Mouse (Mus musculus): ENCODE measurements around the gene Evc2.

Gene Evc2

DNA sequence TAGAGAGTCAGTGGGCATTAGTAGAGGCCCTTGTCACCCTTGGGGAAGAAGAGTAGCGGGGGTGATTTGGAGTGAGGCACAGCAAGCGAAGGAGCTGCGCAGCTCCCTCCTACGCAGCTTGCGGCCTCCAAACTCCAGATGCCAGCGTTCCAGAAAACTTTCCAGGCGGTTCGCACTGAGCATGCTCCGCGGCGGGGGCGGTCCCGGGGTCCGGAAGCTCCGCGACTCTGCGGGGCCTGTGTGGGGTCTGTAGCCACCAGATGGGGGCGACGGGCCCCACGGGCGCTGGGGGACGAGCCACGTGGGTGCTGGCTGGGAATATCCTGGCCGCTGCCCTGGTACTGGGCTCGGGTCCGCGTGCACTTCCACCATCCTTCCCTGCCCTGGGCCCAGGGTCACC, at the start of gene Evc2:
Gene Evc2, plus strand, starts transcription at position 212 of the 400 bp plus-strand sequence.
- no peak for DNase-seq (ENCODE audit: low spot score in 2 of 2)

DNA sequence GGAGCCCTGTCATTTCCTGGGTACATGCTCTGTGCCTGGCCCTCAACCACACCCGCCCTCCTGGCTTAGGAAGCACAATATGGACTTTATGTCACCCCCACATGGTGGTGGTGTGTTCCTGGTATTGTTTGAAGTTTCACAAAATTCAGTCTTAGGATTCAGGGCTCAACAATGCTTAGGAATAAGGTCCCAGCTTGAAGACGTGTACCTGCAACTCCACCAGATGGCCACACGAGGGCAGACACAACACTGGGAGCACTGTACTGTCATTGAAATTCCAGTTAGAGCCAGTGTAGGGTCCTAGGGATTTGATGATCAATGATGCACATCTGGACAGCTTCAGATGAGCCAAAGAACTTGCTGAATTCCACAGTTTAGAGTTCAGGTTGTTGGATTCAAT, 49.1 kb upstream of the Evc2 start:
- DNase-seq (ENCODE audit: low spot score in 2 of 2) = peak in 1 of 2 experiments; percentile 33

DNA sequence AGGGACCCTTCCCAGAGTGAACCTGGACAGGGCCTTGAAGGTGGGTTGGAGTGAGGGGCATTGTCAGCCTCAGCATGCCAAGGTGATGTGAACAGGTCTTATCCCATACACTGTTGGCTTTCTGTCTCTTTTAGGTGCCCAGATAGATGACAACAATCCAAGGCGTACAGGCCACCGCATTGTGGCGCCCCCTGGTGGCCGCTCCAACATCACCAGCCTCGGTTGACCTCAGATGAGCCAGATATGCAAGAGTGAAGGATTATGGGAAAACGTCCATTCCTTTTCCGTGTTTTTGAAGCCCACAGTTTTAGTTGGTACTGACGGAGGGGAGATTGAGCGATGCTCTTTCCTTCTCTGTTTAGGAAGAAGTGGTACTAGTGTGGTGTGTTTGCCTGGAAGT, 47.3 kb upstream of the Evc2 start:
- DNase-seq (ENCODE audit: low spot score in 2 of 2) = peak in 1 of 2 experiments; percentile 25

DNA sequence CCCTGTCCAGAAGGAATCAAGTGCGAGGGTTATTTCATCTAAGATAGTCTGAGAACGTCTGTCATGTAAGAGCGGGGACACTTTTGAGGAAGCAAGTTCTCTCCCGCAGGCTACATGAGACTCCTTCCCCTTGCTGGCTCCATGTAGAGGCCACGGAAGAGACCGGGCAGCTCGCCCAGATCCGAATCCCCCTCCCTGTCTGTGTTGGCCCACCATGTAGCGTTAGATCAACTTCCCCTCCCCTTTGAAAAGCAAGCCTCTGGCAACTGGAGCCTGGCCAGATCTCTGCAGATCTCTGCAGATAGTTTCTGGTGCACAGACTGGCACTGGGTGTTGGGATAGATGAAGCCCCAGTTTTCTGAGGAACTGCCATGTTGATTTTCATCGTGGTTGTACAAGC, 41.6 kb upstream of the Evc2 start:
- DNase-seq (ENCODE audit: low spot score in 2 of 2) = no peak

DNA sequence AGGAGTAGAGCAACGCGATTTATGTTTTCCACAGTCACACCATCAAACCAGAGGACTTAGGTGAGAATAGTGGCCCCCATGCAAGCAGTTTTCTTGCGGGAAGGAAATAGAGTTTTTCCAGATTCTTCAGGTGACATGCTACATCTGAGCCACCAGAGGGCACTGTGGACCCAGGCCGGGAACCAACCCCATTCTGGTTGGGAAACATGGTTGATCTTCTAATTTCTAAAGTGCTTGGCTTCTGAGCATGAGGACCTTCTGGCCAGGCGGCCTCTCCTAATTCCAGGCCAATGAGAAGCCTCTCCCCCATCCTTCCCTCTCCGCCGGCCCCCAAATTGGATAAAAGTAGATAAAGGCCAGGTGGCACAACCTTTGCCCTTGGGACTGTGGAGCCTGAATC, 39.9 kb upstream of the Evc2 start:
- peak in 1 of 2 experiments; percentile 24 for DNase-seq (ENCODE audit: low spot score in 2 of 2)

DNA sequence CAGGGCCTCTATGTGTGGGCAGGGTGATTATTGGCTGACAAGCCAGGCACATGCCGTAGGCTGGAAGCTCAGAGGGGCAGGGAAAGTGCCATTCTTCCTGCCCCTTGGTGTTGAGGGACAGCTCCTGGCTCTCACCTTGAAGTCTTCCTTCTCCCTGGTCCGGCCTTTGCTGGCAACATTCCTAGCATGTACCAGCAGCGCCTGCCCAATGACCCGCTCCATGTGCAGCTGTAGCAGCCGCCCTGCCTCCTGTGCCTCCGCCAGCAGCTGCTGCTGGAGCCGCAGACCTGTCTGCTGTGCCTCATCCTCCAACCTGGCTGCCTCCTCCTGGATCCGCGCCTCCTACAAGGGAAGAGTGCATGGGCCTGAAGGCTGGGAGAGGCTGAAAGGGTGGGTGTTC, 28.3 kb upstream of the Evc2 start:
- no peak for DNase-seq (ENCODE audit: low spot score in 2 of 2)

DNA sequence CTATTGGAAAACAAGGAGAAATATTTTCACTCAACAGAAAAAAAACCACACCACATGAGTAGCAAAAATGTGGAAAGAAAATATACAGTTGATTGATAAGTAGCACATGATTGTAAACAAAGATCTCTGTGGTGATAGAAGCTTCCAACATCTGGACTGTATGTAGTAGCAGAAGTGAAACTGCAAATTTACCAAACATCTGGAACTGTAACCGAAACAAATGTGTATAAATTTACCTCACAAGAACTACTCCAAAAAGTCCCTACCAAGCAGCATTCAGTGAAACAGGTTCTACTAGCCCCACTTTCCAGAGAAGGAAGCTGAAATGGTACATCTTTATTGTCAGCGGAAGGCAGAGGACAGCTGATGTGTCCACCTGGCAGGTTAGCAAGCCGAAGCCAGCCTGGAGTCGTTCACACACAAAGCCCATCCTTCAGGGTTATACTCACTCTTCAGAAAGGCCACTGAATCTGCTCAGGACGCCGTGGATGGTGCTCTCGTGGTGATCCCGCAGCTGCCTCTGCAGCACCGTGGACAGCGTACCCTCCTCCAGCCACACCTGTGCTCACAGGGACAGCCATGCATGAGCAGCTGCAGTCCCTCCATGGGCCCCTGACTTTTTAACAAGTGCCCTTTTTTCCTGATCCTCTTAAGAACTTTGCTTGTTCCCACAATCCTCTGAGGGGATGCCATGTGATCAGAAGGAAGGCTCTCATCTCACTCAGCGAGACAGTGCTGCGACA, 25.1 kb upstream of the Evc2 start:
- DNase-seq (ENCODE audit: low spot score in 2 of 2) = no peak

DNA sequence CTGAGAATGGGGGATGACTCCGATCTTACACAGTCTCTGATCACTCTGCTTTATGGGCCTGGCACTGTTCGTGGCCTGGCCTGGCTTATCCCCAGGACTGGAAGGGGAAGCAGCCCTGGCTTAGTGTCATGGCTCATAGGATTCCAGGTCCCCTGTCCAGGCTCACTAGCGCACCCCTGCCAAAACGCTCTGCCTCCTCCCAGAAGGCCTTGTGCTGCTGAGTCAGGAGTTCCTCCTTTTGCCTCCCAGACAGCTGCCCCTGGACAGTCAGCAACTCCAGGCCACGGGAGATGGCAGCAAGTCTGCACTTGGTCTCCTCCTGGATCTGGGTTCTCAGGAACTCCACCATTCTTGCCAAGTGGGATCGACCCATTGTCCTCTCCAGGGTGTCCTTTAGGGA, 19.6 kb upstream of the Evc2 start:
- no peak for DNase-seq (ENCODE audit: low spot score in 2 of 2)

DNA sequence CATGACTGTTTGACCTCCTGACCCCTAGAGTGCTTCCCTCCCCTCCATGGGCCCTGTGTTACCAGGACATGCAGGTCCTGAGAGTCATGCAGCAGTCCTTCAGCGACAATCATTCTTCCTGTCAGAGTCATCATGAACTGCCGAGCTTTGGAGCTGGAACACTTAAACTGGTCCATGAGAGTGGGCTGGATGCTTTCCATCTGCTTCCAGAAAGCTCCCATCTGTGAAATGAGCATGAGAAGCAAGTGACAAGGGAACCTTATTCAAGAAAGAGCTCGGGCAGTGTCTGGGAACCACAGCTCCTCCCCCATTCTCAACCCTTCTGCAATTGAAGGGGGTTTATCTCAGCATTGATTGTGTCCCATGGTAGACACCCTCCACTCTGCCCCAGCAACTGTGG, 18.1 kb upstream of the Evc2 start:
- DNase-seq (ENCODE audit: low spot score in 2 of 2) = no peak

DNA sequence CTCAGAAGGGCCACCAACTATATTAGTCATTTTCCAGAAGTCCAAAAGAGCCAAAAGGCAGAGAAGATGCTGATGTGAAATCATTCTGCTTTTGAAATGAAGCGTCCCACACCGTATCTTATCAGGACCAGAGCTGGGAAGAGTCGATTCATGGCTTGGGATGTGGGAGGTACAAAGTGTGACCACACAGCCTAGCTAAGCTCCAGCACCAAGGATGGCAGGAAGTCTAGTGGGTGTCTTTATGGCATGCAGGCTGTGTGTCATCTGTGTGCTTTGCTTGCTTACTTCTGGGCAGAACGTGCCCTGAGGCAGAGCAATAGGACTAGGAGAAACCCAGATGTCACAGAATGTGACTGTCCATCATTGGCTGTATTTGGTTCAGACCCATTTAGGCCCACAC, 17.5 kb upstream of the Evc2 start:
- DNase-seq (ENCODE audit: low spot score in 2 of 2) = no peak

DNA sequence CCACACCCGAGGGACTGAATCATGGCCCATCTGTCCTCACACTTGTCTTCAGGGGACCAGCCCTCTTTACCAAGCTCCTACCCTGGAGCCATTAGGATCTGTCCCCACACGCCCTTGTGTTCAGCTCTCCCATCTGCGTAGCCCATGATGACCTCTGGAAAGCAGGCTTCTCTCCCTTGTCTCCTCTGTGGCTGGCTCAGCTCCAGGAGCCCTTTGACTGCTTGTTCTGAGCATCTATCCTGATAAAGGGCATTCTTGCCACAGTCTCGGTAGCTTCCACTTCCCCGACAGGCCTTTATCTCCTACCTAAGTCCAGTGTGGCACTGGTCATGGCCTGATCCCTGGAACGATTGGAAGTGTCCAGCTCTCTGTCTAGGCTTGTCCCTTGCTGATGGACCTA, 11.6 kb upstream of the Evc2 start:
- DNase-seq (ENCODE audit: low spot score in 2 of 2) = no peak

DNA sequence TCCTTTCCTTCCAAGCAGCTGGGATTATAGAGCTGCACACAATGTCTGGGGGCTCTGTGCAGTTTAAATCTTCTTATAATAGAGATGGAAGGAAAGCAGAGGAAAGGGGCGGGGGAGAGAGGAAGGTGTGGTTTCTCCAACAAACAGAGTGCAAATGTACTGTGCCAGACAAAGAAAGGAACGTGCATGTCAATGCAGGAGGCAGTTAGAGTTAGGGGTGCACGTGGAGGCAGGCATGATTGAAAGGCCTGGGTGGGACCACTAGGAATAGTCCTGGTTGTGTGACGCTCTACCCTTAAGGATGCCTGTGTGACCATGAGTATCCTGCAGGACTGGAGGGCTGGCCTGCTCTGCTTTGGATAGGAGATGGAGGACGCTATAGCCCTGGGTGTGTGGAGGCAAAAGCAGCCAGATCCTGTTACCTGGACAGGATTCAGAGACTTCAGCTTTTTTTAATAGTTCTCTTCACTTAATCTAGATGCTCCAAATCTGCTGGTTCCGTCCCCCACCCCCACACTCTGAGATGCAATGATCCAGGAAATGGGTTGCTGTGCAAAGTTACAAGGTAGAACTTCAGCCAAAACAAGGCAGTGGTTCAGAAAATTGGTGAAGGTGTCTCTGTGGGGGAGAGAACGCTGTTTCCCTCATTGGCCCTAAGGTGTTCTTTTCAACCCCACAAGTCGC, 7.7 kb upstream of the Evc2 start:
- DNase-seq (ENCODE audit: low spot score in 2 of 2) = no peak

DNA sequence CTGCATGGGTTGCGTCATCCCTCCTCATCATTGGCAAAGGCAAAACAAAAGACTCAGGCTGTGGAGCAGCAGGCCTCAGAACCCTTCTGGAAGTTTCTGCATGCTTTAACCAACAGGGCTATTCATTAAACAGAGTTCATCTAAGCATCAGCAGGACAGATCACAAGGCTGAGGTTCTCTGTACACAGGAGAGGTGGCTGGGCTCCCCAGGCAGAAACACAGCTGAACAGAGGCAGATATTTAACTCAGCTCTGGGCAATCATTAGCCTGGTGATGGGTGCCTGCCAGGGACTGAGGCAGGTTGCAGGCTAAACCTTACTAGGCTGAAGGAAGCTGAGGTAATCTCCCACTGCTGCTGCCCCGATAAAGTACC, 7.2 kb upstream of the Evc2 start:
- no peak for DNase-seq (ENCODE audit: low spot score in 2 of 2)

DNA sequence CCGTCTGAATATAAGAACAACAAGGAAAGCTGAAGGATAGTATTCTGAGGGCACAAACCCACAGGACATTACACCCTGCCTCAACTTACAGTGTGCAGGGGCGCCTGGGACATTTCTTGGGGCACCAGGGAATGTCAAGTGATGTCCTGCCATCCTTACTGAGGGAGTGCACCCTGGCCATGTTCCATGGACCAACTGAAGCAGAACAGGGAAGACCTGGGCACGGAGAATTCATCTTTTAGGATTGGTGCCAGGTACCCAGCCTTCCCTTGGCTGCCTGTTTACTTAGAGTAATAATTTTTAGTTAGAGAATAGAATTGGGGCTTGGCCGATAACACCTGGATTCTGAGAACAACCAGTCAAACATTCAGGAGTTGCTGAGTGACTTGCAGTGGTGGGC, 6.2 kb upstream of the Evc2 start:
- no peak for DNase-seq (ENCODE audit: low spot score in 2 of 2)

DNA sequence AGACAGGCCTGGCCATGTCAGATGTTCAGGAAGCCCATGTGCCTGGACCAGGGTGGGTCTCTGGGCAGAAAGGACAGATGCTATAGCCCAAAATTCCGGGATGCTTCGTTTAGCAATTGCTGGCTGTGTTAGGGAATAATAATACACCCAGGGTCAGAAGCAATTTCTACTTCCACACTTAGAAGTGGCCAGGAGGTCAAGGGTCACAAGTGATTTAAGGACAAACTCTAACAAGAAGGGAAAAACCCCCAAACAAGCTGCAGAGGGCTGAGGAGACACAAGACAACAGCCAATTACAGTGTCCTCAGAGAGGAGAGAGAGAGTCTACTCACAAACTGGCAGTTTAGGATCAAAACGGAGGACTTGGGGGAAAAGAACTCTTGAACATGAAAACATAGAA, 3.2 kb upstream of the Evc2 start:
- DNase-seq (ENCODE audit: low spot score in 2 of 2) = no peak

DNA sequence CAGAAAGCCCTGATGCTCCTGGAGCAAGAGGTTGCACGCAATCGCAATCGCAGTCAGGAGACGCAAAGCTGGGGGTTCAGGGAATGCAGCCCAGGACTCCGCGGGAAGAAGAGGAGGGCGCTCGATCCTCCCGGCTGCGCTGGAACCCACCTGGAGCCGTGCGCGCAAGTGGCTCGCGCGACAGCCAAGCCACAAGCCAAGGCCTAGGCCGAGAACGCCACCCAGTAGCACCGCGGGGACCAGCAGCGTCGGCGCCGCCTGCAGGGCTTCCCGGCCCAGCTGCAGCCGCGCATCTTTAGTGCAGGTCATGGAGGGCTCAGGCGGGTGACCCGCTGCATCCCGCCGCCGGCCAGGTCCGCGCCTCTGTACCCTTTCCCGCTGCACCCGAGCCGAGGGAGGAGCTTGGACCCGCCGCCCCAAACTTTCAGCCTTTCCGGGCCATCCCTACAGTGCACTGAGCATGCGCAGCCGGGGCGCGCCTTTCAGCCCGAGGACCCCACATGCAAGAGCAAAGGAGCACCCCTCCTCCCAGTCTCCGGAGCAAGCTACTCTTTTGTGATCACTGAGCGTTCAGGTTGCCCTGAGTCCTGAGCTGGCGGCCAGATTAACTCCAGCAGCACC, 1.7 kb upstream of the Evc2 start, which contains the start of gene Evc:
Gene Evc, minus strand, starts transcription at position 410 of the 621 bp plus-strand sequence.
- peak in 1 of 2 experiments; percentile 11 for DNase-seq (ENCODE audit: low spot score in 2 of 2)

DNA sequence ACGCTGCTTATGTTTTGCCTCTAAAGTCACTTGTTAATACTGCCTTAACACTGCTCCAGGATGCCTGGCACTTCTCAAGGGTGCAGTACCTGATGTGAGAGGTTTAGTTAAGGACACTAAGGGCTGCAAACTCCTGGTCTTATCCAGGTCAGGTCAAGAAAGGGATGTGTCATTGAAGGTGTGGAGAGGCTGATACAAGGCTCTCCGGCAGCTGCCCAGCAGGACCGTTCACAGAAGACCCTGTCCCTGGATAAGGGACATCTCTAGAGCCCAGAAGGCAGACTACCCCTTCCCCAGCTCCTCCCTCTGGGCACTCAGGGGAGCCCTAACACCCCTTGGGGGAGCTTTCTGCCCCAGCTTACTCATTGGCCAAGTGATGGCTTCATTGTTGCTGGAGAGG, 603 bp upstream of the Evc2 start:
- DNase-seq (ENCODE audit: low spot score in 2 of 2) = no peak

DNA sequence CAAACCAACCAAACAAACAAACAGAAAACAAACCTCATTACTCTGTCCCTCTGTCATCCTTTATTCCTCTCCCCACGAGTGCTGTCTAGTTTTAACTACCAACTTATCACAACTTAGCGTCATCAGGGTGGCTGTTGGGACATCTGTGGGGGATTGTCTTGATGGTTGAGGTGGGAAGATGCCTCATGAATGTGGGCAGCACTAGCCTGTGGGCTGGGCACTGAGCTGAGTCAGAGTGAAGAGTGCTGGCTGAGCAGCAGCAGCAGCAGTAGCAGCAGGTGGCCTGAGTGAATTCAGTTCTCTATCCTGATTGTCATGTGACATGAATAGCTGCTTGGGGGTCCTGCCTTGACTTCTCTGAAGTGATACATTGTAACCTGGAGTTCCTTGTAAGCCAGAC, 5.7 kb downstream of the Evc2 start:
- no peak for DNase-seq (ENCODE audit: low spot score in 2 of 2)

DNA sequence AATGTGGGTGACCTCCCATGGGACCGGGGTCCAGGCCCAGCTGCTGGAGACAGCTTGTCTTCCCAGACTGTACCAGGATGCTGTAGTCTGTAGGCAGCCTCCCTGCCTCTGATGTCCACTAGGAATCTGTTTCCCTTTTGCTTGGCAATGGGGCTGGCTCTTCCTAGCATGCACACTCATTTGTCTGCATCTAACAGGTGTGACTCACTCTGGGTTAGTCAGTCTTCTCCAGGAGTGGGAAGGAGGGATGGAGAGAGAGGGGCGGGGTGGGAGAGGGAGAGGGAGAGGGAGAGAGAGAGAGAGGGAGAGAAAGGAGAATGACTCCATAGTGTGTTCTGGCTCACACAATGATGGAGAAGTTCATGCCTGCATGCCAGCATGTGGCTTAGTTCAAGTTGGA, 13.5 kb downstream of the Evc2 start:
- DNase-seq (ENCODE audit: low spot score in 2 of 2) = no peak

DNA sequence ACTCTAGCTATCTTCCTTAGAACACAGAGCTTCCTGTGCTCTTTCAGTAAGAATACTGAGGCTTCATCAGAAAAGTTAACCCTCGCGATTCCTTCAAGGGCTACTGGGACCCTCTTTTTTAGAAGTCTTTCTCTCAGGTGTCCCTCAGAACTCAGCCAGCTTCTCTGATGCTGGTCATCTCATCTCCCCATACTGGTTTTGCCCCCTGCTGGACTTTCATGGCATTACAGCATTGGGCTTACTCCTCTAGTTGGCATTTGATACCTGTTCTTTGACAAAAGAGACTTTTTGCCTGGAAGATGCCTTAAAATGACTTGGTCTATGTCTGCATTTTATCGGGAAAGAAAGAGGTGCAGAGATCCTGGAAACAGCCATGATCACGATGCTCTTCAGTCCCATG, 16.1 kb downstream of the Evc2 start:
- DNase-seq (ENCODE audit: low spot score in 2 of 2) = peak in 1 of 2 experiments; percentile 49

DNA sequence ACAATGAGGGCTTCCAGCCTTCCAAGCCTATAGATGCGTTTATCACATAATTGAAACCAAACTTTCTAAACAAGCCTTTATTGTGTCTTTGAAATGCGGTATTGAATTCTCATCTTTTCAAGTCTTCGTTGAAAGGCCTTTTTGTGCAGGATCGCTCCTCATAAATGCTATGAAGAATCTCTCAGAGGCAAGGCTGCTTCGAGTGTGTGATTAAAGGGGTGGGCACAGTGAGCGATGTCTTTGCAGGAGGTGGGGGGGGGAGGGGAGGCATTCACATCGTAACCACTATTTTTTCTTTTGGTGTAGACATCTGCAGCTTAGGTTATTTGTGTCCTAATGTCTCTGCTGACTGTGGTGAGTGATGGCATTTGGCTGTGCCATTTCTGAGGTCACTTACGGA, 17.7 kb downstream of the Evc2 start:
- DNase-seq (ENCODE audit: low spot score in 2 of 2) = no peak

DNA sequence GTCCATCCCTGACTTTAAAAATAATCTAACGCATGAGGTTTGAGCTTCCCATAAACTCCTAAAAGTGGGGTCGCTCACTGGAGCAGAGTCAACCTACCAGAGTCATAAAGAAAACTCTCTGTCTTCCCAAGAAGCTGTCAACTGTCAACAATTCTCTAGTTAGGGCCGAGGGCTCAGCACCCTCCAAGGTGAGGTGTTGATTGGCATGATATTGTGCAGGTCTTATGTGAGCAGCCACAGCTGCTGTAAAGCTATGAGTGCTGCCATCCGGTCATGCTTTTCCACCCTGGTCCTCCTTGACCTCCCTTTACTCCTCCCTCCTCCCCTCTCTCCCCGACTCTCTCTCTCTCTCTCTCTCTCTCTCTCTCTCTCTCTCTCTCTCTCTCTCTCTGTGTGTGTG, 24.3 kb downstream of the Evc2 start:
- no peak for DNase-seq (ENCODE audit: low spot score in 2 of 2)

DNA sequence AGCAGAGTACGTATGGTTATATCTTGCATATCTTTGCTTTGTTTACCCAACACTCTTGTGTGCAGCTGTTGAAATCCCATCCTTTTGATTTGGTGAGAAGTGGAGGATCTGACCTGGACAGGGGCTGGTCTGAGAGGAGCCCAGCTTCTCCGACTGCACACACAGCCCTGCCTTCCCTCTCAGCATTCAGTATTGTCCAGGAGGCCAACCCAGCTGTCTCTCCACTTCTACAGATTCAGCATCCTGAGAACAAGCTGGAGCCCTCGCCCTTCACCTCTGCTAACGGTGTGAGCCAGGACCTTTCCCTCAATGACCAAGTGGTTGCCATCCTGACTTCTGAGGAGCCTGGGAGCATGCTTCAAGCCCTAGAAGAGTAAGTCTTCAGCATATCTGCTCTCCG, 25.0 kb downstream of the Evc2 start:
- no peak for DNase-seq (ENCODE audit: low spot score in 2 of 2)
